Mouse (Mus musculus): Measurements from ENCODE around the gene Ica1.

- TF ChIP-seq EP300 (IDR thresholded peaks at IDR 0.05; ENCODE audit: low read depth) (peak; percentile 86), CTCF (IDR thresholded peaks at IDR 0.05; ENCODE audit: low read depth) (no peak)
These were observed 22.5 kb downstream of the Ica1 start for GRCm38 (mm10) chr6:8755760-8756276.

All from liver, embryonic 14.5 days (tissue).